Mouse (Mus musculus) intestine, postnatal 0 days (tissue): Measurements from ENCODE around the gene Nid1. TPM values are rescaled to one million over a fixed set of nuclear protein-coding genes. Genes with fewer than 3 reads are reported as not detected.
A peak's percentile ranks its signal among the peaks of the same experiment; 100 is the strongest.
"Not testable (repeated sequence)": the region's sequence is repeated elsewhere in the genome, so short reads cannot be mapped to it uniquely, and the experiment has no call there.

Source experiments
- ATAC-seq: fragments of 200-750 bp; cut with Nextera tagmentation; 2 replicates; pipeline ENCODE4 v1.8.0; 2017; ENCODE audit warnings: mild to moderate bottlenecking, moderate TSS enrichment, moderate library complexity
- H3K27ac ChIP-seq: fragments of 300-500 bp; sonication (generic); 2 replicates; pipeline ENCODE4 v1.5.1; 2014; ENCODE audit warnings: mild to moderate bottlenecking, low read depth, low read length, moderate library complexity
- H3K27me3 ChIP-seq: fragments of 300-500 bp; sonication (generic); replicated peaks from 2 replicates; pipeline ENCODE4 v1.6.1; 2014; ENCODE audit warnings: low read length, mixed read lengths; ENCODE audit not compliant: control insufficient read depth, insufficient read depth
- H3K36me3 ChIP-seq: fragments of 300-500 bp; sonication (generic); 2 replicates; pipeline ENCODE4 v1.6.1; 2014; ENCODE audit warnings: mild to moderate bottlenecking, moderate library complexity; ENCODE audit not compliant: control insufficient read depth, insufficient read depth
- H3K4me1 ChIP-seq: fragments of 300-500 bp; sonication (generic); replicated peaks from 2 replicates; pipeline ENCODE4 v1.6.1; 2014; ENCODE audit warnings: antibody characterized with exemption, low read length, mixed read lengths; ENCODE audit not compliant: control insufficient read depth, insufficient read depth
- H3K4me2 ChIP-seq: fragments of 300-500 bp; sonication (generic); replicated peaks from 2 replicates; pipeline ENCODE4 v1.6.1; 2014; ENCODE audit warnings: low read depth, mild to moderate bottlenecking, moderate library complexity
- H3K4me3 ChIP-seq: fragments of 300-500 bp; sonication (generic); 2 replicates; pipeline ENCODE4 v1.5.1; 2014; ENCODE audit warnings: low read depth, low read length
- H3K9ac ChIP-seq: fragments of 300-500 bp; sonication (generic); 2 replicates; pipeline ENCODE4 v1.6.1; 2014; ENCODE audit warnings: mild to moderate bottlenecking, low read depth, low read length
- H3K9me3 ChIP-seq: fragments of 300-500 bp; sonication (generic); 2 replicates; pipeline ENCODE4 v1.6.1; 2016; ENCODE audit warnings: mixed run types; ENCODE audit not compliant: control insufficient read depth
- CTCF ChIP-seq: sonication (generic); IDR thresholded peaks from 2 replicates; pipeline ENCODE4 v1.5.1; 2016; ENCODE audit warnings: low read depth, mild to moderate bottlenecking, control low read depth, antibody characterized with exemption, moderate library complexity
- WGBS: fragments of 180-500 bp; shearing (Covaris S2); extraction: QIAGEN DNeasy Blood & Tissue Kit; methylation state at CpG from one replicate; pipeline ENCODE4 v1.1.7; 2014; 5-methylcytosine and 5-hydroxymethylcytosine counted together
- polyA plus RNA-seq: library from polyadenylated mRNA; unstranded; fragments of >200 nt; fragmentation: Nextera tagmentation; extraction: Ambion mirVana; gene quantifications from 2 replicates; pipeline ENCODE4 v1.2.1, GENCODE M21; 2015

The Nid1 gene
- polyA plus RNA-seq, 1 experiment from 2014 or later: 34.8 TPM

- ATAC-seq: no peak
- no peak overlapping the region for H3K9ac ChIP-seq
- H3K27me3 ChIP-seq: no peaks in the 10 kb centered on the region
- H3K9me3 ChIP-seq: no peaks in the 10 kb centered on the region
- no peaks in the 10 kb centered on the region for H3K36me3 ChIP-seq
- no peak for TF ChIP-seq CTCF
- no peaks in the 10 kb centered on the region for H3K4me1 ChIP-seq
- 48% methylated on average over 3 of the region's 3 CpGs for WGBS
- no peak overlapping the region for H3K27ac ChIP-seq
- no peak overlapping the region for H3K4me2 ChIP-seq
- no peak overlapping the region for H3K4me3 ChIP-seq
Measured at GRCm38 (mm10) chr13:13414206-13414605, 23.1 kb upstream of the Nid1 start.

GRCm38 (mm10) chr13:13415120-13416006 lies 22.0 kb upstream of the Nid1 start:
- 38% methylated on average over 22 of the region's 23 CpGs for WGBS
- H3K36me3 ChIP-seq, H3K4me1 ChIP-seq, H3K27ac ChIP-seq, H3K4me3 ChIP-seq, H3K27me3 ChIP-seq, H3K9ac ChIP-seq, H3K9me3 ChIP-seq: not testable (repeated sequence)
- 0 out of 2 replicates have a peak overlapping the region, but pooled peaks have one; percentile 3 for H3K4me2 ChIP-seq
- peak; percentile 49; the same call in 1 of the 2 replicates for ATAC-seq
- peak; percentile 65 for TF ChIP-seq CTCF

- not testable (repeated sequence) for H3K27ac ChIP-seq, H3K4me1 ChIP-seq, H3K9ac ChIP-seq, H3K4me2 ChIP-seq, H3K9me3 ChIP-seq, H3K36me3 ChIP-seq, H3K27me3 ChIP-seq, H3K4me3 ChIP-seq
- ATAC-seq: 0 out of 2 replicates have a peak, but pooled peaks have one; percentile 28
- WGBS: 62% methylated on average over 2 of the region's 4 CpGs
Measured at GRCm38 (mm10) chr13:13416007-13416337, 21.4 kb upstream of the Nid1 start.

- not testable (repeated sequence) for H3K27ac ChIP-seq, H3K9ac ChIP-seq, H3K36me3 ChIP-seq, H3K9me3 ChIP-seq, ATAC-seq, H3K4me2 ChIP-seq, H3K4me3 ChIP-seq, H3K27me3 ChIP-seq, H3K4me1 ChIP-seq
- TF ChIP-seq CTCF: 0 out of 2 replicates have a peak, but pooled peaks have one; percentile 12
- 93% methylated on average over 6 of the region's 12 CpGs for WGBS
Measured at GRCm38 (mm10) chr13:13418859-13419258, 18.5 kb upstream of the Nid1 start.

- not testable (repeated sequence) for H3K9me3 ChIP-seq, H3K9ac ChIP-seq, ATAC-seq, H3K27ac ChIP-seq, H3K36me3 ChIP-seq, H3K4me1 ChIP-seq, H3K27me3 ChIP-seq, H3K4me3 ChIP-seq, H3K4me2 ChIP-seq
- 17% methylated on average over 2 of the region's 5 CpGs for WGBS
Measured at GRCm38 (mm10) chr13:13423301-13423700, 14.1 kb upstream of the Nid1 start.

GRCm38 (mm10) chr13:13436161-13436560 lies 1.2 kb upstream of the Nid1 start:
- H3K9ac ChIP-seq, H3K4me2 ChIP-seq, H3K27ac ChIP-seq, H3K4me1 ChIP-seq, H3K36me3 ChIP-seq, H3K27me3 ChIP-seq, H3K4me3 ChIP-seq, H3K9me3 ChIP-seq, ATAC-seq: not testable (repeated sequence)
- 79% methylated on average over 4 of the region's 7 CpGs for WGBS

GRCm38 (mm10) chr13:13438112-13438953 lies 982 bp downstream of the Nid1 start:
- H3K9ac ChIP-seq, H3K4me1 ChIP-seq, H3K27ac ChIP-seq, H3K27me3 ChIP-seq, H3K9me3 ChIP-seq, H3K36me3 ChIP-seq: not testable (repeated sequence)
- Histone ChIP-seq H3K4me3 (peak overlapping the region; percentile 22), H3K4me2 (peak overlapping the region; percentile 47)
- 5% methylated on average over 11 of the region's 28 CpGs for WGBS
- peak; percentile 48 for ATAC-seq

GRCm38 (mm10) chr13:13445601-13446000 lies 8.2 kb downstream of the Nid1 start:
- not testable (repeated sequence) for H3K36me3 ChIP-seq, H3K27me3 ChIP-seq, H3K4me1 ChIP-seq, H3K9ac ChIP-seq, H3K4me3 ChIP-seq, H3K4me2 ChIP-seq, H3K9me3 ChIP-seq, ATAC-seq, H3K27ac ChIP-seq
- WGBS: 87% methylated on average over 5 of the region's 5 CpGs
